Mouse (Mus musculus) ovary, postnatal 36 days (tissue): ENCODE results near the gene Olfr610.
"Not testable (repeated sequence)": the region's sequence is repeated elsewhere in the genome, so short reads cannot be mapped to it uniquely, and the experiment has no call there.

Experiments used
- DNase-seq: peaks from one replicate; pipeline ENCODE4 v3.0.0; 2022; ENCODE audit warnings: low spot score, mixed read lengths

The Olfr610 gene

DNA sequence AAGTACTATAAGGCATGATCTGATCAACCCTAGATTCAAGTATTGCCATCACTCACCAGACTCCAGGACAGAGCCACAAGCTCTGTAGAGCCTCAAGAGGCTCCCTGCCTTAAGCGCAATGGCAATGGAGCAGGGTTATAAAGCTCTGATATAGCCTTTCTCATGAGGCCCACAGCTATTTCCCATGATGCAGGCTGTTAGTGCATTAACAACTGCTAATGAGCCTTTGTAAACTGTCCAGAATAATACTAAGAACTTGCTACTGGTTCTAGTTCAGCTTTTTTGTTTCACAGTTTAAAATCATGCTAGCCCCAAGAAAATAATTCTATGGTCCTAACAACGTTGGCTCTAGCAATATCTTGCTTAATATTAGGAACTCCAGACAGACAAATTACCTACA lies at the start of gene Olfr610:
TSS of gene Olfr610 (minus strand) at position 101 of the 400 bp plus-strand sequence.
- no peak for DNase-seq

DNA sequence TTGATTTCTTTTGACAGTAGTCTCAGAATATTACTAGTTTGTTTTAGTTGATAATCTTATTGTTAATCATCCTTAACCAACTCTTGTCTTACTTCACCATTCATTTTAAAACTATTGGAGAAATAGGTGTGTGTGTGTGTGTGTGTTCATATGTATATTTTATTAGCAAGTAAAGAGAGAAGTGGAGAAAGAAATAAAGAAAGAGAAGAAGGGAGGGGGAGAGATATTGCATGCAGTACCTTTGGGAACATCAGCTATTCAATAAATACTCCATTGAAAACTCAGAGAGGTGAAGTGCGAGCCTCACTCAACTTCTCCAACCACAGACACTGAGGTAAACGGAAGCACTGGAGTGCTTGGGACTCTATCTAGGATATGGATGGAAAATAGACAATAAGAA lies 43.9 kb upstream of the Olfr610 start, which contains the start of gene Olfr615:
TSS of gene Olfr615 (plus strand) at position 301 of the 400 bp plus-strand sequence.
- DNase-seq, result no peak

DNA sequence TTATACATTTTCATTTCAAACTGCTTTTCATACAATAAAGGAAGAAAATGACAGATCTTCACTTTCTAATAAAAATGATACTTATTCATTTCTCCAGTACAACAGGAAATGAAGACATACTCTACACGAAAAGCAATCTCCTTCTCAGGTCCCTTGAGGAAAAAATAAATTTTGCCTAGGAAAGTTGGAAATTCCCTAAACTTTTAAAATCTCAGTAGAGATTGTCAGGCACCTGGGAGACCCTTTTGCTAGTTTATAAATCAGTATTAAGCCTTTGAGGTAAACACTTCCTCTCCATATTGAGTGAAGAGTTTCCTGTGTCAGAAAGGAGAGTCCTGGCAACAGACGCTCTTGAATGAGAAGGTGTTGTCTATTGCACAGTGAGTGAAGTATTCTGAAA lies 35.9 kb upstream of the Olfr610 start, which contains the start of gene Olfr613:
TSS of gene Olfr613 (plus strand) at position 301 of the 400 bp plus-strand sequence.
- no peak for DNase-seq

DNA sequence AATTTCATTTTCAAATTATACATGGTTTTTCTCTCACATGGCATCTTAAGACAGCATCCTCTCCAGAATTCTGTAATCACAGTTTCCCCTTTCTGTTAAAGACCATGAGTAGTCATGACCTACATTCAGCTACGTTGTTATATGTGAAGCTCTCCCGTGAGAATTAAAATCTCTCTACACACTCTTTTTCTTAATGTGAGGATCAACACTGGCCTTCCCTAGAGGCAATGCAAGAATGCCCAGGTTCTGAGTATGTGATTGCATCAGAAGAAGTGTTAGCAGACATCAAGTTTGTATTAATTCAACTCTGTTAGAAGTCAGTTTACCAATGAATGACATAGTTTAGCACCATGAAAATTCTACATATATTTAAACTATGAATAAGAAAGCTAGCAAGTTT lies 30.7 kb upstream of the Olfr610 start, which contains the start of gene Olfr612:
TSS of gene Olfr612 (minus strand) at position 101 of the 400 bp plus-strand sequence.
- not testable (repeated sequence) for DNase-seq

DNA sequence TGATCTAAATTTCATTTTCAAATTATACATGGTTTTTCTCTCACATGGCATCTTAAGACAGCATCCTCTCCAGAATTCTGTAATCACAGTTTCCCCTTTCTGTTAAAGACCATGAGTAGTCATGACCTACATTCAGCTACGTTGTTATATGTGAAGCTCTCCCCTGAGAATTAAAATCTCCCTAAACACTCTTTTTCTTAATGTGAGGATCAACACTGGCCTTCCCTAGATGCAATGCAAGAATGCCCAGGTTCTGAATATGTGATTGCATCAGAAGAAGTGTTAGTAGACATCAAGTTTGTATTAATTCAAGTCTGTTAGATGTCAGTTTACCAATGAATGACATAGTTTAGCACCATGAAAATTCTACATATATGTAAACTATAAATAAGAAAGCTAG lies 8.8 kb upstream of the Olfr610 start, which contains the start of gene Olfr611:
TSS of gene Olfr611 (minus strand) at position 101 of the 400 bp plus-strand sequence.
- DNase-seq, result not testable (repeated sequence)

DNA sequence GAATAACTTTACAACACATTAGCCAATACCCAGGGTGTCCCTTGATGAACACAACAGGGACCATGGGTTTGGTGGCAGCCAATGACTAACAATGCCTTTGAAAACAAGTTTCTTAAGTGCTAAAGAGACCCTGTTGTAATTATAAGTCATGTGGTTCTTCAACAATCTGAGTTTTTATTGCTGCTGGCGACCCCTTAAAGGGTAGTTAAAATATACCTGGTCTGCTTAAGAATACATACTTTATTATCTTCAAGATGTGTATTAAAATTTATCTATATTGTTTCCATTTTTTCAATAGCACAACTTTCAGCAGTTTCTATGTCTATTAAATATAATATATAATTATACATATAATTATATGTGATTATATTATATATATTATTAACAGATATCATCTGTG lies 14.0 kb downstream of the Olfr610 start, which contains the start of gene Olfr609:
TSS of gene Olfr609 (minus strand) at position 101 of the 400 bp plus-strand sequence.
- no peak for DNase-seq

DNA sequence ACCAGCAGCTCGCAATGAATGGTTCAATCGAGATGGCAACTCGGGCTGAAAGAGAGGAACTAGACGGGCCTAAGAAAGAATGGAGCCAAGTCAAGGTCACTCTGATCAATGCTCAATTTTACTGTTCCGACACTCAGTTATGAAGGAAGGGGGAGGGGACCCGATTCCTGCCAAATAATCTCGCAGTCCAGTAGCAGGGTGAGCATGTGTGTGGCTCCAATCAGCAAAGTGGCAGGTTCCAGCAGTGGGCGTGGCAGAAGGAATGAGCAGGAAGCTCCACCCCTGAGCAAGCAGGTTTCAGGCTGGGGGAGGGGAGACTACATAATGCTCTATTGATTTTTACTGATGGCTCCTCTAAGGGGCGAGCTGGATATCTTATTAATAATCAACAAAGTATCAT lies 34.8 kb downstream of the Olfr610 start:
- DNase-seq, result not testable (repeated sequence)

DNA sequence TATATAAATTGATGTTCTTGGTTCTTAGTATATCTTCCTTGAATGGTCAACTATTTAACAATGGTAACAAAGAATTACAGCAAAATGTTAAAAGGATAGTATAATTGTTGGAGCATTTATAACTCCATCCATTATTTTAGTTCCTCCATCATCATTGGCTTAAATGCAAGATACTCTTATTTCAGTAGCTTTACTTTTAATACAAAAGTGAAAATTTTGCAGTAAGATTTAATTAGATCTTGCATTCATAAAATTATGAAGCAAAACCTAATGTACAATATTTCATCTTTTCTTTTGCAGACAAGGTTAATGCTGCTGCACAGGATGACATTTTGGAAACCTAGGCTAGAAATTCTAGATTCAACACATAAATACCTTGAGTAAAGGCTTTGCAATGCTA lies 42.3 kb downstream of the Olfr610 start, which contains the start of gene Olfr608:
TSS of gene Olfr608 (plus strand) at position 301 of the 400 bp plus-strand sequence.
- DNase-seq, result no peak

DNA sequence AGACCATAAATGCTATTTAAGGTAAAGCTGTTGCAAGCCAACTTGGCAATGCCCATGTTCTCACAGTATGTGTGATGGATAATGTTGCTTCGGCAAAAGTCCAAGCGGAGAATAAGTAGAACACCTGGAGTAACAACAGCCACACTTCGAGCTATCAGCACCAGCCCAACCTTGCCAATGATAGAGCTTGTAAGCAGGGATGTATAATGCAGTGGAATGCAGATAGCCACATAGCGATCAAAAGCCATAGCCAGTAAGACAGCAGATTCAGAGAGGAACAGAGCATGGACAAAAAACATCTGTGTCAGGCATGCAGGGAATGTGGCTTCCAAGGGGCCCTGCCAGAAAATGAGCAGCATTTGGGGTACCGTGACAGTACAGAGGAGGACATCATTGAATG lies 51.3 kb downstream of the Olfr610 start:
- no peak for DNase-seq
